Mouse (Mus musculus) 3134 (cell line): ENCODE results near the gene Fbxo28.

Experiments used
- DNase-seq: peaks from one replicate; pipeline ENCODE4 v3.0.0-alpha.2; 2011; ENCODE audit warnings: low spot score; ENCODE audit not compliant: insufficient read length; ENCODE audit errors: extremely low read depth

The Fbxo28 gene

DNA sequence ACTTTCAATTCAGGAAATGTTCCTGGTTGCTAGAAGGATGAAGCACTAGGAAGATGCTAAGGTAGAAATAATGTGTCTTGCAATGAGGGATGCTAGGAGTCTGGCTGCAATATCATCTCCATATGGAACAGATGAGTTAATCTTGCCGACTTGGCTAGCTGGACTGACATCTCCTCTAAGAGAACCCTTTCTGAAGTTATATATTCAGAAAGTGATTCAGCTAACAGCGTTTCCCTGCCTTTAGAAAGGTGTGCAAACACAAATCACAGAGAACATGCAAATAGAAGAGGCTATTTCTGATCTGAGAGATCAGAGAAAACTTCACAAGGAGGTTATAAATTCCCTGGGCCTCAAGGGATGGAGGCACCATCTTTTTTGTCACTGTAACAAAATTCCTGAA lies 4.4 kb upstream of the Fbxo28 start:
- DNase-seq, result no peak

- no peak for DNase-seq
These were observed 564 bp upstream of the Fbxo28 start for GRCm38 (mm10) chr1:182341993-182342392.

- DNase-seq, result no peak
These were observed 1.1 kb downstream of the Fbxo28 start for GRCm38 (mm10) chr1:182340281-182340680.

- no peak for DNase-seq
These were observed 2.4 kb downstream of the Fbxo28 start for GRCm38 (mm10) chr1:182338961-182339565.

DNA sequence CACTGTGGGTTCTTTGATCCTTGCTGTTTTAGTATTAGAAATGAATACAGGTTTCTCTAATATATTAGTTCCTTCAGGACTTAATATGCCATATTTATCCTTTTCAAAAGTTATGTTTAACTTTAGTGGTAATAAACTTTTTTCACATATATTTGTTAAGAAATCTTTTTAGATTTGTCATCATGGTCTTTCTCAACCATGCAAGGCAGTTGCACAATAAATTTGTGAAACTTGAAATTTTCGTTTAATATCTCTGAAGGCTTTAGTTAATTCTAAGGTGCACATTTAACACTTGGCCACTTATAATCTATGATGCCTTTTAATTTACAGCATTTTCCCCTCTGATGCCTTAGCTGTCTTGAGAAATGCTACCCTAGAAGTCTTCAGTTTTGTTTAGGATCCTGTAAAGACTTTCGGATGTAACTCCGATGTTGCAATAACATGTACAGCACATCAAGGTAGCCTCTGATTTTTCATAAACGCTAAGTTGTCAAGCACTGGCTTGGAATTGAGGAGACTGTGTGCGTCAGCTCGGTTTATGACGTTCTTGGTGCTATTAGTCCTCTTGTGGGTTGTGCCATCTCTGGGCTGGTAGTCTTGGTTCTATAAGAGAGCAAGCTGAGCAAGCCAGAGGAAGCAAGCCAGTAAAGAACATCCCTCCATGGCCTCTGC lies 7.5 kb downstream of the Fbxo28 start:
- DNase-seq, result no peak

DNA sequence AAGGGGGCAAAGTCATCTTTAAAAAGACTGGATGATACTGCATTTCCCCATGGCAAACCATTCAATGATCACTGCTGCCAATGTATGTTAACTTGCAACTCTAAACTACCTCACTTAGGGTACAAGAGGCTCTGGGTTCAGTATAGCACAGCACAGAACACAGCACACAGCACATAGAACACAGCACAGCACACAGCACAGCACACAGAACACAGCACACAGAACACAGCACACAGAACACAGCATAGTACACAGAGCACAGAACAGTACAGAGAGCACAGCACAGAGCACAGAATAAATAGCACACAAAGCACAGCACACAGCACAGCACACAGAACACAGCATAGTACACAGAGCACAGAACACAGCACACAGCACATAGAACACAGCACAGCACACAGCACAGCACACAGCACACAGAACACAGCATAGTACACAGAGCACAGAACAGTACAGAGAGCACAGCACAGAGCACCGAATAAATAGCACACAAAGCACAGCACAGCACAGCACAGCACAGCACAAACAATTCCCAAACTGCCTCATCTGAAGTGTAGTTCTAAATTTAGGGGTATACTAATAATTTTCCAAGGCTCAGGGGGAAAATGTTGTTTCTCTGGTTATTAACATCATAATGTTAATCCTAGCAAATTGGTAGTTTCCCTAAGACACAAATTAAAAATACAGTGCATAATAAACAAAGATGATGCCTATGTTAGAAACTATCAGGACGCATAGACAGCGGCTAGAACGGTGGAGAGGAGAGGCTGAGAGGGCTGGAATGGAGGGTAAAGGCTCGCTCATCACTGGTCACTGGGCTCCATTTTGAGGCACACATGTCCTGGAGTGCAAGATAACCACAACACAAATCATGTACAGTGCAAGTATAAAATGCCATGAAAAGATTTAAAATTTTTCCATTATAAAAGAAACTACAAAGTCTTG lies 9.1 kb downstream of the Fbxo28 start:
- DNase-seq, result no peak

- no peak for DNase-seq
These were observed 15.5 kb downstream of the Fbxo28 start for GRCm38 (mm10) chr1:182325919-182326318.

GRCm38 (mm10) chr1:182324552-182324951 lies 16.9 kb downstream of the Fbxo28 start:
- DNase-seq, result no peak

DNA sequence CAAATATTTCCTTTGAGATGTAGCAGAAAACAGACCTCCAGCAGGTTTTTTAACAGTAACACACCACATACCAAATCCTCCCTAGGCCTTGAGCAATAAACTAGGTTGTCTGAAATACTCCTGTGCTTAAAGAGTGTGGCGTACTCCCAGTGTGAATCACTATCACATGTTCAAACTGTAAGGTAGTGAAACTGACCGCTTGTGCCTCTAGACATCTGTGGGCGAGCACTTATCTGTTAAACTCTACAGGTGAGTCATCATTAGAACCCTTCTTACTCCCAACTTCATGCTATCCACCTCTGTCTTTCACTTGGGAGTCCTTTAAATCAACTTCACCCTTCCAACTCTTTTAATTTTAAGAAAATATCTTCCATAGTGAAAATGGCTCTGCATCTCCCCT lies 18.3 kb downstream of the Fbxo28 start:
- no peak for DNase-seq

DNA sequence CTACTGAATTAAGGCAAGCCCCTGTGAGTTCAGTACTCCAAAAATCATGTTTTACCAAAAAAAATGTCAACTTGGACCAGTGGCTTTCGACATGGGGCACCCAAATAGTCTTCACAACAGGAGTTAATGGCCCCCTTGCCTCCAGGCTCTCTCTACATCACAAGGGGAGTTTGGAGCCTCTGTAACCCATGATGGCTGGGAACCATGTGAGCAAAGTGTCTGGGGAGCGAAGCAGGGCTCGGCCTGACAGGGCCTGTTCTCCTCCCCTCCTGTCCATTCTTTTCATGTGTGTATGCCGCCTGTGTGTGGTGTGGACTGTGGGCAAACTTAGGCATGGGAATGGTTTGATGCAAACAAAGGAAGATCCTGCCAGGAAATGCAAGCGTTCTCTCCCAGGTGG lies 27.2 kb downstream of the Fbxo28 start:
- no peak for DNase-seq

DNA sequence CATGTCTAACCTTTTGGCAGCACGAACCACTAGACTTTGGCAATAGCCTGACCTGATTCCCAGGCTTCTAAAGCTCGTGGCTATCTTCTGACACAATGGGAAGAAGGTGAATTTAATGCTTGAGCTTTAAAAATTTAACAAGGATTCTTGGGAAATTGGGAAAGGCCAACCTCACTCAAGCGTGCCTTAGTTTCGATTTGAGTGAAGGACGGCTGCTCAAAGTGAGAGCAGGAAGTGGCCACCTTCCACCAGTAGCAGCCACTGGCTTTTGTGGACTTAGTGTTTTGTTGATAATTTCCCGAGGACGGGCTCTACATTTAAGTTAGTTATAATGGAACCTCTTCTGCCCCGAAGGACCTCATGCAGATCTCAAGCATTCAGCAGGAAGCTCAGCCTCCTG lies 28.2 kb downstream of the Fbxo28 start:
- no peak for DNase-seq

DNA sequence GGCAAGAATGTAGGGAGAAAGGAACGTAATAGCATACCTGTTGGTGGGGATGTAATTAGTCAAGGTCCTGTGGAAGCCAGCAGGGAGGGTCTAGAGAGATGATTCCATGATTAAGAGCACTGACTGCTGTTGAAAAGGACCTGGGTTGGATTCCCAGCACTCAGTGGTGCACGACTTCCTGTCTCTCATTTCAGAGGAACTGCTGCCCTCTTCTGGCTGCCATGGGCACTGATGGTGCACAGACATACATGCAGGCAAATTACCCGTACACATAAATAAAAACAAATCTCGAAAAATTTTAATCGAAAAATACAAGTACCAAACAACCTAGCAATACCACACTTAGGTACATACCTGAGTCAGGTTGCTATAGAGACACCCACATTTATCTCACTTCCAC lies 30.1 kb downstream of the Fbxo28 start:
- no peak for DNase-seq

DNA sequence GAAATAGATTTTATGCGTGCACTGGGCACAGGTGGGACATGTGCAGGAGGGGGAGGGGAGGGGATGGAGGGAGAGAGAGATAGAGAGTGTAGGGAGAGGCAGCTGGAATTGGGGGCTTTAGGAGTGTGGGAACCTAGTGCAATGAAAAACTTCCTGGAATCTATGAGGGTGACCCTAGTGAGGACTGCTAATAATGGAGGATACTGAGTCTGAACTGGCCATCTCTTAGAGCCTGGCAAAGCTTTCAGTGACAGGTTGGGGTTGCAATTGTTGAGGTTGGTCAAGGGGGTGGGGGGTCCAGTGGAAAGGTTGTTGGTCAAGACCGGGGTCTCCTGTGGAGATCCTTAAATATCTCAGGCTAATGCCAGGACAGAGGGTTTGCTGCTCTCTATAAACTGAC lies 31.1 kb downstream of the Fbxo28 start:
- DNase-seq, result no peak

DNA sequence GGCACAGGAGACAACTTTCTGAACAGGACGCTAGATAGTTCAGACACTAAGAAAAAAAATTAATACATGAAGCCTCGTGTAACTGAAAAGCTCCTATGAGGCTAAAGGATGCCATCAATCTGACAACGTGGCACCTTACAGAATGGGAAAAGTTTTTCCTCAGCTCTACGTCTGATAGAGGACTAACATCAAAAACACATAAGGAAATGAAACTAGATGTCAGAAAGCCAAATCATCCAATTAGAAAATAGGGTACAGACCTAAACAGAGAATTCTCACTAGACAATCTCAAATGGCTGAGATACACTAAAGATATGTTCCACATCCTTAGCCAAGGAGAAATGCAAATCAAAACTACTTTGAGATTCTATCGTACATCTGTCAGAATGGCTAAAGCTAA lies 32.0 kb downstream of the Fbxo28 start:
- DNase-seq, result no peak

DNA sequence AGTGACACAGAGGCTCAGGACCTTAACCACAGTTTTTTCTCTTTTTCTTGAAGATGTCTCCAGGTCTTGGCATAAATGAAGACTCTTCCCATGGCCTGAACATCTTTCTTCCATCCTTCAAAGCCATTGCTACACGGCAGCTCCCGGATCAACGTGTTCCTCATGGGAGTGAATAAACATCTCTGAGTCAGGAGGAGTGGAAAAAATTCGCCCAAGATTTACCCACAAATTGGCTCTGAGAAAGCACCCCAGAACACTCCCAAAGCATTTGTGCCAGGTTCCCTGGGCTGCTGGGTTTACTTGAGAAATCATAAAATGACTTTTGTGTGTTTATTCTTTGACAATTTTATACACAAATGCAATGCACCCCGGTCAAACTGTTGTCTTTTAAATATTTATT lies 38.5 kb downstream of the Fbxo28 start:
- DNase-seq, result no peak

DNA sequence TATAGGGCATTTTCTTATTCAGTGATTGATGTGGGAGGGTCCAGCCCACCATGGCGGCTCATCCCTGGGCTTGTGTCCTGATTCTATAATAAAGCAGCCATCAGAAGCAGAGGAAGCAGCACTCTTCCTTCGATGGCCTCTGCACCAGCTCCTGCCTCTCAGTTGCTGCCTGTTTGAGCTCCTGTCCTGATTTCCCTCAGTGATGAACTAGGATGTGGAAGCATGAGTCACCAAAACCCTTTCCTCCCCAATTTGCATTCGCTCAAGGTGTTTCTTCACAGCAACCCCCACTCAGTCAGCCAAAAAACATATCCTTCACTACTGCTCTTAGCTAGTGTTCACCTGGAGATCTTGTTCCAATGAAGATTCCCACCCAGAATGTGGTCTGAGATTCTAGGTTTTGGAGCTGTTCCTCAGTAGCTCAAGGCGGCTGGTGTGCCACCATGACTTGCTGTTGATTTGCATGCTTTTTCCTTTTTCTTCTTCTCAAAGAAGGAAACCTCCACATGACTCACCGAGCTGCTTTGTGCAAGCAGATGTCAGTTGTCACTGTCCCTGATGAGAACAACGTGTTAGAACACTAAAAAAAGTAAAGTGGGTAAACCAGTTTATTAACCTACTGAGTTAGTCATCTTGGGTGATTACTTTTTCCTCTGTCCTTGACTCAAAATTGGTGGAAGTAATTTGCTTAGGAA lies 39.1 kb downstream of the Fbxo28 start:
- DNase-seq, result no peak

- DNase-seq, result no peak
These were observed 43.6 kb downstream of the Fbxo28 start for GRCm38 (mm10) chr1:182297821-182298220.

- no peak for DNase-seq
These were observed 44.2 kb downstream of the Fbxo28 start for GRCm38 (mm10) chr1:182297246-182297645.

DNA sequence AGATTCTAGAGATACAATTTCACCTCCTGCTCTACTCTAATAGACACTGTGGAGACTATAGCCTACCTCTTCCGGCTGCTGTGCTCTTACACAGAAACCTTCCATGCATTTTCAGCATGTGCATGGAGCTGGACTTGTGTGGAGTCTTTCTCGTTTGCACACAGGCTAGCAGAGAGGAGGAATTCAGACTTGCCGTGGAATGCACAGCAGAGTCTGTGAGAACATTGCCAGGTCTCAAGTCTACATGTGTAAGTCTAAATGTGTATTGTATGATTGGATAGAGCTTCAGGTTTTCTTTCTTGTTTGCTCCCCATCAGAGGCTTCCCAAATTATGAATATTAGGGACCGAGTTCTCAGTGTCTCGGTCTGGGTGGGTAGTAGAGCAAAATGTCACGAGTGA lies 44.6 kb downstream of the Fbxo28 start:
- DNase-seq, result no peak

DNA sequence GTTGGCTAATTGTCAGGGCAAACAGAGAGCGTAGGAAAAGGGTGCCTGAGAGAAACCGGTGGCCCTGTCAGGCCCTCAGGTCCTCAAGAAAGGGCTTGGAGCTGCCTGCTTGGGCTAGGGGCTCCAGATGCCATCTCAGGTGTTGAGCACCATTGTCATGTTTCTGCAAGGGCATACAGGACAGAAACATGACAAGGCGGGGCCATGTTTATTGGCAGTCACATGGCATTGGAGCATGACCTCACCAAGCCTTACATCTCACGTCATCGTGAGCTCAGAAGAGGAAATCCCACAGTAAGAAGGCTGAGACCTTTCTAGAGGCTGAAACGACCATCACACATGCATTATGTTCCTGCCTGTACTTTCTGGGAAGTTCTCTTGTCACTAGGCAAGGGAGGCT lies 45.3 kb downstream of the Fbxo28 start:
- no peak for DNase-seq

DNA sequence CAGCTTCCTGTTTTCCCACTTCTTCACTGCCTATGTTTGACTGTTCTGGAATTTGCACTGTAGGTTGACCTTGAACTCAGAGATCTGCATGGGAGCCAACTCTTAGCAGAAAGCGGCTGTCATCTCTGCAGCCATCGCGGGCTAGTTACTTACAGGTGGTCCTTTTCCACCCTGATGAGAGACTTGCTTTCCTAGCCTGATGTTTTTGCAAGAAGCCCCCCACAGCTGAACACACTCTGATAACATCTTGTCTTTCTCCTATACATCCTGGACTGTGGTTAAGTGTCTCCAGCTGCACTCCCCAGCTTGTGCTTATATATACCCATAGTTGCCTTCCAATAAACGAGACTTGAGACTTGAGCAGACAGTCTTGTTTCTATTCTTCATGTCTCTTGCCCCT lies 49.1 kb downstream of the Fbxo28 start:
- no peak for DNase-seq
